Mouse (Mus musculus): ENCODE measurements at regions not wholly inside any gene's neighbourhood (a gene's known extent, or its start where the extent isn't known, plus 50 kb on each side); places are given as distances from the start of the nearest gene placed in this dataset.

DNA sequence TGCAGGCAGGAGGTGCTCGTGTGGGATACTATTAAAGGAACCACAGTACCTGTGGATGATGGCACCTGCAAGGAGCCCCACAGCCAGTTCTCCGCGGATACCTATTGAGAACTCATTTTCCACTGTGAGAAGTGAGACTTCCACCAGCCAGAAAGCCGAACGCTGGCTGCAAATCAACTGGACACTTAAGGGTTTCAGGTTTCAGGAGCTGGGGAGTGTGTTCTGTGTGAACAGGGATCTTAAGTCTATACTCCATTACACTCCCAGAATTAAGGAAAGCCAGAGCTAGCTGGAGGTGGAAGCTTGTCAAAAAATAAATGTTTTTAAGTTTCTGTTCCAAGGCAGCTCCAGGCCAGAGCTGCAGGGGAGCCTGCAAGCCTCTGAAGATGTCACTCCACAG lies 99.8 kb upstream of the Rybp start:
- DNase-seq (ENCODE audit: low spot score) = peak; percentile 35

DNA sequence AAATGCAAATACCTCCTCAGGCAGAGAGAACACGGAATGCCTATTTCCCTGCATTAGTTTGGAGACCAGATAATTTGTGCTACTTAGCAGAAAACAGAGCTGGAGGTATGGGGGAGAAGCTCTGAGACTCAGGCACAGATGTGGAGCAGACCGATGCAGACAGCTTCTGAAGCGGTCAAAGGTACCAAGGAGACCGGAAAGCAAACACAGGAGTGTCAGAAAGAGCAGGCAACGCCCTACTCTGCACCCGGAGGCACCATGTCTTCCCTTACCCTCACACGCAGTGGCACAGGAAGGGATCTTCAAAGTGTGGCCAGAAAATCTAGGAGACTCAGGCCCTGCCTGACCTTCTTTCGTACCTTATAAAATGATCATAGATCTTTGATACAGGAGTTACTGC lies 98.4 kb upstream of the Rybp start:
- no peak for DNase-seq (ENCODE audit: low spot score)

- peak; percentile 31 for DNase-seq (ENCODE audit: low spot score)
Measured at GRCm38 (mm10) chr6:100381046-100381445, 93.8 kb upstream of the Rybp start.

- DNase-seq (ENCODE audit: low spot score) = no peak
Measured at GRCm38 (mm10) chr6:100380536-100380935, 93.3 kb upstream of the Rybp start.

DNA sequence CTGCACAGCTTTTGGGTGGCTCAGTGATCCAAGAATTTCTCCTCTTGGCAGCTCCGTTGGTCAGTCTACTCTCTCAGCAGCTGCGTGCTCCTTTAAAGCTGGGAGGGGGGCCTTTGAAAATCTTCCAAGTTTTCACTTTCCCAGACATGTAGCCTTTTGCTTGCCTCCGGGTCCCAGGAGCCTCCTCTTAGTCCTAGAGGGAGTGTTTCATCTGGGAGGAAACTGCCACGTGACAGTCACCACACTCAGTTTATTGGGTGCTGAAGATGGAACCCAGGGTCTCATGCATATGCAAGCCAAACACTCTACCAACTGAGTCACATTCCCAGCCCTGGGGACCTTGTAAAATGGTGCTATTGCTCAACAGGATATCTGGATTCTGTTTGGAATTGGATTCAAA lies 92.5 kb upstream of the Rybp start:
- no peak for DNase-seq (ENCODE audit: low spot score)

- DNase-seq (ENCODE audit: low spot score) = peak; percentile 17
Measured at GRCm38 (mm10) chr6:100378533-100378874, 91.2 kb upstream of the Rybp start.

GRCm38 (mm10) chr6:100377828-100378532 lies 90.7 kb upstream of the Rybp start:
- DNase-seq (ENCODE audit: low spot score) = no peak

DNA sequence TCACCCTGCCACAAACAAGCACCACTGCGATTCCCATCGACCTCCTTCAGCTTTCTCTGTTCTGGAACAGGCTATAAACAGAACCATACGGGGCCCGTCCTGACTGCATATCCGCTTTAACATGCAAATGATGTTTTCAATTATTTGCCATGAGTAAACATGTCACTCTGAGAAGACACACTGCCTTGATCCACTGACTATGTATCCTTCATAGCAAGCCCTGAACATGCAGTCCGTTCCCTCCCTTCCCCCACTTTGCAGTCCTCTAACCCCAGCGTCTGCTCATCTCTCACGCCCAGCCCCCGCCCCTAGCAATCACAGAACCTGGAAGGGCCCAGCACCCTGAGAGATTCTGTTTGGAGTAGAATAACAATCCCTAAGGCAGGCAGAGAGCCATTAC lies 89.4 kb upstream of the Rybp start:
- DNase-seq (ENCODE audit: low spot score) = no peak

- DNase-seq (ENCODE audit: low spot score) = no peak
Measured at GRCm38 (mm10) chr6:100370828-100371227, 83.5 kb upstream of the Rybp start.

DNA sequence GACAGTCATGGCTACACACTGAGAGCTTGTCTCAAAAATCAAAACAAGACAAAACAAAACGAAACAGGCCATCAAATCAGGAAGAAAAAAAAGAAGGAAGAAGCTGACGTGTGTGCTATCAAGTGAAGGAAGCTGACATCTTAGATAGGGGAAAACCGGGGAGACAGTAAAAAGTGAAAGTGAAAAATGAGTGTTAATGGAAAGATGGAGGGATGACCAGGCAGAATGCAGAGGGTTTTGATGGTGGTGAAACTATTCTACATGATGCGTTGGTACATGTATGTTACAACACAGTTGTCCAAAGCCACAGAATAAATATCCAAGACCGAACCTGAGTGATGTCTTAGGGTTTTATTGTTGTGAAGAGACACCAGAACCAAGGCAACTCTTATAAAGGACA lies 83.1 kb upstream of the Rybp start:
- DNase-seq (ENCODE audit: low spot score) = no peak

- DNase-seq (ENCODE audit: low spot score) = no peak
Measured at GRCm38 (mm10) chr6:100366231-100366630, 78.9 kb upstream of the Rybp start.

GRCm38 (mm10) chr6:100365791-100366190 lies 78.5 kb upstream of the Rybp start:
- DNase-seq (ENCODE audit: low spot score) = no peak

DNA sequence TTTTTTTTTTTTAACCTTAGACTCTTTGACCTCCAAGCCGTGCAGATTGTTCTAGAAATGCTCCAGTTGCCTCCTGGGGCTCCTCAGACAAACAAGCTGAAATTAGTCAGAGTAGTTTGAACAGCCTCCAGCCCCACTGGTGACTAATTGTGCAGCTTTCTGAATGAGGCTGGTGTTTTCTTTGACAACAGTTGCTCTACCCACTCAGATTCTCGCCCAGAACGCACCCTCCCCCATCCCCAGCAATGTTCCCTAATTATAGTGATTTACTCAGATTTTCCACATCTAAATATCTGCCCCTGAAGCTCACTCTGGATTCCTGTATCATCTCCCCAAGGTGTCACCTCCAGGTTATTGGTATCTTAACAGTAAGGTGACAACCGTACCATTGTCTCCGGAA lies 76.4 kb upstream of the Rybp start:
- DNase-seq (ENCODE audit: low spot score) = peak; percentile 45

GRCm38 (mm10) chr6:100356617-100357399 lies 69.5 kb upstream of the Rybp start:
- no peak for DNase-seq (ENCODE audit: low spot score)

GRCm38 (mm10) chr6:100355858-100356257 lies 68.6 kb upstream of the Rybp start:
- no peak for DNase-seq (ENCODE audit: low spot score)

DNA sequence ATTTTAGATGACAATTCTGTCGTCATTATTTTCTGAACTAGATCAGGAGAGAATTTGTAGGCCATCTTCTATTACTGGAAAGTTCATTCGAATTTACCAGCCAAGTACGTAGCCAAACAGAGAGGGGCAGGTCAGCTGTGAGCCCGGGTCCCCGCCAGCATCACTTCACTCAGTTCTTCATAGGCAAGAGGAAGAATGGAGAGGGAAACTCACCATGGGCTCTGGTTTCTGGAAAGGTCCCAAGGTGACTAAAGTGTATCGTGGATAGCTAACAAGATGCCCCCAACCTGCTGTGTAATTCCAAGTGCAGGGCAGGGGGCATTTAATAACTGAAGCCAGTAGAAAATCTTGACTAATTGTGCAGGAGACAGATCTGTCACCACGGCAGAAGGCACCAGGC lies 60.2 kb upstream of the Rybp start:
- DNase-seq (ENCODE audit: low spot score) = no peak

GRCm38 (mm10) chr6:100345073-100345472 lies 57.8 kb upstream of the Rybp start:
- no peak for DNase-seq (ENCODE audit: low spot score)

GRCm38 (mm10) chr6:100341305-100342290 lies 54.3 kb upstream of the Rybp start:
- no peak for DNase-seq (ENCODE audit: low spot score)

- no peak for DNase-seq (ENCODE audit: low spot score)
Measured at GRCm38 (mm10) chr6:100338291-100338690, 51.0 kb upstream of the Rybp start.
